Mouse (Mus musculus): ENCODE results near the gene Prlr.

The Prlr gene

GRCm38 (mm10) chr15:10177083-10177482, at the start of gene Prlr:
TSS of gene Prlr (plus strand) at chr15:10177238.
- peak; percentile 22 for DNase-seq (ENCODE audit: low spot score)

GRCm38 (mm10) chr15:10133781-10134180, 43.3 kb upstream of the Prlr start:
- DNase-seq (ENCODE audit: low spot score) = no peak

GRCm38 (mm10) chr15:10134889-10135288, 42.1 kb upstream of the Prlr start:
- DNase-seq (ENCODE audit: low spot score) = no peak

GRCm38 (mm10) chr15:10144520-10144919, 32.5 kb upstream of the Prlr start:
- no peak for DNase-seq (ENCODE audit: low spot score)

- no peak for DNase-seq (ENCODE audit: low spot score)
These were observed 28.8 kb upstream of the Prlr start for GRCm38 (mm10) chr15:10148196-10148595.

- DNase-seq (ENCODE audit: low spot score) = no peak
These were observed 16.4 kb upstream of the Prlr start for GRCm38 (mm10) chr15:10160663-10161062.

- no peak for DNase-seq (ENCODE audit: low spot score)
These were observed 2.0 kb upstream of the Prlr start for GRCm38 (mm10) chr15:10175078-10175477.

GRCm38 (mm10) chr15:10175656-10176055, 1.4 kb upstream of the Prlr start:
- no peak for DNase-seq (ENCODE audit: low spot score)

- peak; percentile 32 for DNase-seq (ENCODE audit: low spot score)
These were observed 587 bp downstream of the Prlr start for GRCm38 (mm10) chr15:10177519-10178130.

- DNase-seq (ENCODE audit: low spot score) = peak; percentile 24
These were observed 1.1 kb downstream of the Prlr start for GRCm38 (mm10) chr15:10178131-10178566.

- DNase-seq (ENCODE audit: low spot score) = no peak
These were observed 3.7 kb downstream of the Prlr start for GRCm38 (mm10) chr15:10180694-10181093.

GRCm38 (mm10) chr15:10192101-10192630, 15.1 kb downstream of the Prlr start:
- DNase-seq (ENCODE audit: low spot score) = no peak

- no peak for DNase-seq (ENCODE audit: low spot score)
These were observed 24.0 kb downstream of the Prlr start for GRCm38 (mm10) chr15:10200991-10201390.

GRCm38 (mm10) chr15:10202504-10203302, 25.7 kb downstream of the Prlr start:
- DNase-seq (ENCODE audit: low spot score) = no peak

GRCm38 (mm10) chr15:10210261-10210770, 33.3 kb downstream of the Prlr start:
- no peak for DNase-seq (ENCODE audit: low spot score)

- DNase-seq (ENCODE audit: low spot score) = no peak
These were observed 35.0 kb downstream of the Prlr start for GRCm38 (mm10) chr15:10211992-10212391.

GRCm38 (mm10) chr15:10213213-10213612, 36.2 kb downstream of the Prlr start:
- no peak for DNase-seq (ENCODE audit: low spot score)

- no peak for DNase-seq (ENCODE audit: low spot score)
These were observed 36.7 kb downstream of the Prlr start for GRCm38 (mm10) chr15:10213710-10214109.

- DNase-seq (ENCODE audit: low spot score) = no peak
These were observed 38.7 kb downstream of the Prlr start for GRCm38 (mm10) chr15:10215719-10216118.

GRCm38 (mm10) chr15:10216189-10216588, 39.2 kb downstream of the Prlr start:
- no peak for DNase-seq (ENCODE audit: low spot score)

- DNase-seq (ENCODE audit: low spot score) = no peak
These were observed 46.6 kb downstream of the Prlr start for GRCm38 (mm10) chr15:10223614-10224155.

GRCm38 (mm10) chr15:10225701-10226100, 48.7 kb downstream of the Prlr start:
- no peak for DNase-seq (ENCODE audit: low spot score)

GRCm38 (mm10) chr15:10228636-10229035, 51.6 kb downstream of the Prlr start:
- DNase-seq (ENCODE audit: low spot score) = no peak

Data from retina, embryonic 14.5 days (tissue).